Mouse (Mus musculus) bone marrow macrophage, adult 2 months (primary cell): ENCODE results near the gene Ppp2r2c.

ENCODE experiments used
- CTCF ChIP-seq: IDR thresholded peaks from 2 replicates; pipeline ENCODE4 v1.5.1; 2012; ENCODE audit warnings: low read depth, mild to moderate bottlenecking, low read length, moderate library complexity
- POLR2A ChIP-seq: IDR thresholded peaks from 2 replicates; pipeline ENCODE4 v1.6.1; 2012; ENCODE audit warnings: mild to moderate bottlenecking, low read depth, low read length, borderline replicate concordance

DNA sequence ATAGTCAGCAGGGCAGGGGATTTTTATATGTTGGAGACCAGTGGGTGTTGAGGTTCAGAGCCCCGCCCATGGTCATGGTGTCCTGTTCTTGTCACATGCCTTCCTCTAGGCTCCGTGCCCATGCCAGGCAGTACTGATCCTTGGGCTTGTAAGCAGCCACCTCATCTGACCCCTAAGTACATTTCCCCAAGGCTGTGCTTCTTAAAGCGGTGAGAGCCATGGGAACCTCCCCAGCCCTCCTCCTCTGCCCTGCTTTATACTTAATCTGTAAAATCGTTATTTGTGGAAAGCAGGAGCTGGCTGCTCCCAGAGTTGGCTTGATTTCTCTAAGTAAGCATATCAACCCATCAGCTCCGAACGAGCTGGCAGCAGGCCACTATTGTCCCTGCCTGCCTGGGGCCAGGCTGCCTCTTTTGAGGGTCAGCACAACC, 31.9 kb downstream of the Ppp2r2c start:
- TF ChIP-seq POLR2A = no peak
- TF ChIP-seq CTCF = no peak
